Mouse (Mus musculus) ovary, postnatal 10 days (tissue): ENCODE results near the gene Lpin1.
A peak's percentile ranks its signal among the peaks of the same experiment; 100 is the strongest.

Source experiments
- DNase-seq: peaks from one replicate; pipeline ENCODE4 v3.0.0; 2022; ENCODE audit warnings: low spot score

Lpin1 gene

GRCm38 (mm10) chr12:16571278-16571677 lies 39.5 kb downstream of the Lpin1 start:
- no peak for DNase-seq

GRCm38 (mm10) chr12:16570371-16571060 lies 40.2 kb downstream of the Lpin1 start:
- no peak for DNase-seq

DNA sequence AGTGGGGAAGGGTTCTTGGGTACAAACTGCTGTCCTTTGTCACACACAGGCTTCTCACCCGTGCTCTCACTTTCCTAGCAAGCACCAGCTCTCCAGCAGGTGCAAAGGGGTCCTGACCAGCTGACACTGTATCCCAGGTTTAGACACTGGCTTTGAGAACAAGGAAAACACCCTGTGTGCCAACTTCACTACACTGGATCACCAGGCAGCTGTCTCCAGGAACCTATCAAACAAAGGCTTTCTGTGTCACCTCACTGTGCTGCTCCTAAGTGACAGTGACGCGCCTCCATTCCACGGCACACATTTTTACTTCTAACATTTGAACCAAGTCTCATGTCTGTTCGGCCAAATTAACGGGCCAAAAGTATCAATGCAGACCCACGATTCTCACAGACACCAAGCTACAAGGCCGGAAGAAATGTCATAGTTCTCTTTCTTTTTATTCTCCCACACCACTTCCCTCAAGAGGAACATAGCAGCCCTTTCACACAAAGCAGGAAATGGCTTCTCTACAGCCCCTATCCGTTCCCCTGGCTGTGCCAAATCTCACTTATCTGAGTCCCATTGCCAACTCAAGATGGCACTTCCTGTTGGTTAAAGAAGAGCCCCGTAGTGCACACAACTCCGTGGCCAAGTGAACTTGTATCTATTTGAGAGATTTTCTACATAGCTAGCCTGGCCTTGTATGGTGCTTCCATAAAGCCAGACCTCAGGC lies 41.7 kb downstream of the Lpin1 start:
- DNase-seq, result no peak

GRCm38 (mm10) chr12:16568496-16568895 lies 42.3 kb downstream of the Lpin1 start:
- no peak for DNase-seq

- DNase-seq, result no peak
Measured at GRCm38 (mm10) chr12:16568090-16568489, 42.7 kb downstream of the Lpin1 start.

DNA sequence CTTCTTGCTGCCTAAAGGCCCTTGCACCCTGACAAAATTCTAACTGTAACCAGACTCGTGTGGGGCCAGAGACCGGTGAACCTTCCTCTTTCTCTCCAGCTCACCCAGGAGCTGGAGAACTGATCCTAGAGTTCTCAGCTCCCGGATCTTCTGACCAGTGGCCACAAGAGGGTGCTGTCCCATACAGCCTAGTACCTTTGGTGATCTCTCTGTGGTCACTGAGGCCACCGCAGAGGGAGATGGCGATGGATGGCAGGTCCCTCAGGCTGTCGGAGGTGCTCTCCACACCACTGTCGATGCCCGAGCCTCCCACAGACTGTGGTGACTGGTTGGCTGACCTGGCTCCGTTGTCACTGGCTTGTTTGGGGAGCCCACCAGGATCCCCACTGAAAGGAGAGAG lies 47.3 kb downstream of the Lpin1 start:
- DNase-seq, result no peak

DNA sequence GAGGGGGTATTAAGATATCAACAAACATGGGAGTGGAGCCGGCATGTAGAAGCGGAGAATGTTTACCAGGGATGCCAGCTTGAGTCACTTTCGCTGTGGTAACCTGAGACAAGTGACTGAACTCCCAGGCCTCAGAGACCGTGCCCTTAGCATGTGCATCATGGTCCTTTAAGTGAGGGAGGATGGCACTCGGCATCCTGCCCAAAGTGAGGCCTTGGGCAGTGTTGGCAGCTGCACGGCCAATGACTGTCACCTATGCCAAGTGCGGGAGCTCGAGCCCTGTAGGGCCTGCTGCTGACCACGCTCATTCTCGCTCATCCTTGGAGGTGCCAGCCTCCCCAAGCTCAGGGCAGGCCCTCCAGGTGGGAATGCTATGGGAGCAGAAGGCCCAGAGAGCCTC lies 48.1 kb downstream of the Lpin1 start:
- DNase-seq, result no peak

GRCm38 (mm10) chr12:16562181-16562580 lies 48.6 kb downstream of the Lpin1 start:
- no peak for DNase-seq

DNA sequence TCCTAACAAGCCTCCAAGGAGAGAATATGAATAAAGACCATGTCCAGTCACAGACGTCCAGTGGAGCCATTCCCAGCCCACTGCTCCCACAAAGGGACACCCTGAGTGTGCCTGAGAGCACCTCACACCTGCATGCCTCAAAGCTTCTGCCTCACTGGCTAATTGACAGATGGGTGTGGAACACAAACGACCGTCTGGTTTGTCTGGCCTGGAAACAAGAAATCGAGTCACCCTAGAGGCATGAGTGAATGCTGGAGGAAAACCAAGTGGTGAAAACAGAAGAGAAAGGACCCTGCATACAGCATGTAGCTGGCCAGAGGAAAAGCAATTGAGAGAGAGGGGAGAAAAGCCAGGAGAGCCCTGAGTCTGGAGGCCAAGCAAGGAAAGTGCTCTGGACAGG lies 53.5 kb downstream of the Lpin1 start:
- no peak for DNase-seq

DNA sequence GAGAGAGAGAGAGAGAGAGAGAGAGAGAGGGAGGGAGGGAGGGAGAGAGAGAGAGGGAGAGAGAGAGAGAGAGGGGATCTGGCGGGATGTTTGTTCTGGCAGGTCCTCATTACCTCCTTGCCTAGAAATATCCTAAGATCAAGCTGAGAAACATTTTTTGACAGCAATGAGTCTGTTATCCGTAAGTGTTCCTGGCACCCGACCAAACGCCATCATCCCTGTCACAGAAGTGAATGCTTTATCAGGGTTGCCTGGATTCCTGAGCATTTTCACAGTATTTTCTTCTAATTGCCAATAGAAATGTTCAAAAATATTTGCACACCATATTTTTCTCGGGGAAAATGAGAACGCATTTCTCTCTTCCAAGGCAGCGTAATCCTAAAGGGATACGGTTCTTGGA lies 56.6 kb downstream of the Lpin1 start:
- DNase-seq, result no peak

DNA sequence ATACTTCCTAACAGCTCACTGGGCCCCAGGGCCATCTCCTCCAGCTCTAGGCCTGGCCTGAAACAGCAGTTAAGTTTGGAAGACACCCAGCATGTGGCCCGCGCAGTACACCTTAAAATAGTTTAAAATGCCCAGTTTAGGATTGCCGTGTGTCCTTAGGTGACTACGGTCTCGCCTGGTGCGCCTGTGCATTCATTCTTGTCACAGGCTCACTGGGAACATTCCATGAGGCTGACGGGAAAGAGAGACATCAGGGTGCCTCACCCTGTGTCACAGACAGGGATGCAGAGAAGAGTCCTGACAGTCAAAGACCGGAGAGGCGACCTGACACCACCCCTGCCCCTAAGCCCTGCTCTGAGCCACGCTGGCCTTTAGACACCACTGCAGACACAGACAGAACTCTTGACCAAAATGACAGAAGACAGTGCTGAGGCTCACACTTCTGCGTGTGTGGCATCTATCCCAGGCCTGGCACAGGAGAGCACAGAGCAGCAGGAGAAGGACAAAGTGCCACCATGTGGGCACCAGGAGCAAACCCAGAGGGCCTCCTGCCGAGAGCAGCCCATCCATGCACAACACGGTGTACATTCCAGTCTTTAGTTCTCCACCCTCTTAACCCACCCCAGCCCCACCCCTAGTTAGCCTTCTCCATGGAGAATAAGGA lies 58.5 kb downstream of the Lpin1 start:
- no peak for DNase-seq

- DNase-seq, result no peak
Measured at GRCm38 (mm10) chr12:16550983-16551454, 59.7 kb downstream of the Lpin1 start.

DNA sequence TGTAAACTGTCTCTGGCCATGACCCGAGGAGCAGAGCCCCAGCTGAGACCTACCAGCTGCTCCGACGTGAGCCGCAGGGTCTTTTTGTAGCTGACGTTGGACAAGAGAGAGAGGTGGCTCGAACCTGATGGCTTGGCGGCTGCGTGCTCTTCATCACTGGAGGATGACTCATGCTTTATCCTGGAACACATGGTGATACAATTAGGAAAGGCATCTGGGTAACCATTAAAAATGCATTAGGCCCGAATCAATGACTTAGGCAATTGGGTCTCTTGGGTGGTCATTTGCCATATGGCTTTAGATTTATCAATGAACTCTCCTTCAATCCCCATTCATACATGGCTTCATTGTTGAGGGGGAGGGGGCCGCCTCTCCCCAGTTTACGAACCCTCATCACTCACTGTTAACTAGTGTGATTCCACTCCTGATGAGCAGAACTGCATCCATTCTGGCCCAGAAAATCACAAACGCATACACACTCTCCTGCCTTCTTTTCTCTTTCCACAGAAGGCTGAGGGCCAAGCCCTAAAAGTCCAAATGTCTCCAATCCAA lies 61.9 kb downstream of the Lpin1 start:
- no peak for DNase-seq

DNA sequence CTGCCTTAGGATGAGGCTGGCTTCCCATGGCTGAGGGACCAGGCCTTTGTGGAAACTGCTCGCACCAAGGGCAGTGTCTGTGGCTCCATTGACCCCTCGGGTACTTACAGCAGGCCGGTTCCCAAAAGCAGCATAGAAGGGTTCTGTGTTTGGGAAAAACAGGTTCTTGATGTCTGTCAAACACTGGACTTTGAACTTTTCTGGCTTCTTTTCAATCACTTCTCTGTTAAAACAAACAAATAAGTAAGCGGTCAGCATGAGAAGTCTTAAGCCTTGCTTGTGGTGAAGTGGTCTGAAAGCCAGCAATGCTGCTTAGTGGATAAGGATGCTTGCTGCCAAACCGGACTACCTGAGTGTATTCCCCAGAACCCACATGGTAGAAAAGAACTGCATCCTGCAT lies 69.2 kb downstream of the Lpin1 start:
- DNase-seq, result no peak

DNA sequence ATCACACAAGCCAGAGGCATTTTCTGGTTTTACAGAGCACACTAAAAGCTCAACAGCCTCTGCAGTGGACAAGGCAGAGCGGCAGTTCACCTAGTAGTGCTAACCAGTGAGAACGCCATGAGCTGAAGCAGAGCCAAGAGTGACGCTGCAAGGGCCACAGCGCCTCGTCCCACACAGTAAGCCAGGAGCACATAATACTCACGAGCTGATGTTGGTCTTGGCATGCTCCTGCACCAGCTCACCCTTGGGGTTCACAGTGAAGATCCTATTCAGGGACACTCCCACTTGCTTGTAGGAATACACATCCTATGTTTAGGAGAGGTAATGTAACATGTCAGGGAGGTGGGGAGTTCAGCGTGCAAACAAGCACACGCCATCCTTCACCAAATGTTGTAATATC lies 70.1 kb downstream of the Lpin1 start:
- DNase-seq, result no peak

DNA sequence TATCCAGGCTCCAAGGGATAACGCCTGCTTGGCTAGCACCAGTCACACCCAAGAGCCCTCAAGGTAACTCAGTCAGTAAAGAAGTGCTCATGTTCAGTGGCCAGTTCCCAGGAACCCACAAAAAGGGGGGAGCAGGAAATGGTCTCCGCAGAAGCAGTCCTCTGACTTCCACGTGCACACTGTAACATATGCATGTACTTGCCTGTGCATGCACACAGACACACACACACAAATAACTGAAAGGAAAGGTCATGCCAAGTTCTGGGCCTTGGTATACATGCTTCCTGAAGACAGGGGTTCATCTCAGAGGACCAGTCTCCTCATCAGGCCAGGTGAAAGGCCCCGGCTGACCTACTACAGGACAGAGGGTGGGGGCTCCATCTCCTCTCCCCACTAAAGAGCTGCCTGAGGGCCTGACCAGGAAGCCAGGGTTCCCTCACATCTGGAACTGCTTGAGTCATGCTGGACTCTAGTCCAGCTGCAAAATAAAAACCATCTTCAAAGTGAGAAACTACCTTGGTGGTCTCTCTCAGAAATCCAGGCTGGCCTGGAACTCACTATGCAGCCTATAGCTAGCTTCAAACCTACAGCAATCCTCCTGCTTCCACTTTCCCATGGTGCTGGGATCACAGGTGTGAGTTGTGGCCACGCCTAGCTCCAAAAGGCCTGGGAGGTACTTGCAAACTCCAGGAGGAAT lies 70.7 kb downstream of the Lpin1 start:
- DNase-seq, result no peak

DNA sequence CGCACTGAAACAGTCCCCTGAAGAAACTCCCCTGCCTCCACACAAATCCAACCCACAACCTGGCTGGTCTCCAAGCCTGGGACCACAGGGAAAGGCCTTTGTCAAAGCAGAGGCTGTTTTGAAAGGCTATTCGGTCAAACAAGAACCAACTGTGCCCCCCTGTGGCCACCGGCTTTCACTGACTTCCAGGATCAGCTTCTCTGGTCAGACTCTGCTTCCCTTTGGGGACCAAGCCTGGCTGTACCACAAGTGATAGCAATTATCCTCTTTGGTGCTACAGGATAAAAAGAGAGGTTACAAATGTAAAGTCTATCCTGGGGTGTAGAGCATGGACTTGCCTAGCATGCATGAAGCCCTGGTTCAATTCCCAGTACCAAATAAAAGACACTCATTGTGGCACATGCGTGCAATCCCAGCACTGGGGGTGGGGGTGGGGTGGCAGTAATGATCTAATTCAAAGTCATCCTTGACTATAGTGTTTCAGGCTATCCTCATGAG lies 77.4 kb downstream of the Lpin1 start:
- peak; percentile 52 for DNase-seq

DNA sequence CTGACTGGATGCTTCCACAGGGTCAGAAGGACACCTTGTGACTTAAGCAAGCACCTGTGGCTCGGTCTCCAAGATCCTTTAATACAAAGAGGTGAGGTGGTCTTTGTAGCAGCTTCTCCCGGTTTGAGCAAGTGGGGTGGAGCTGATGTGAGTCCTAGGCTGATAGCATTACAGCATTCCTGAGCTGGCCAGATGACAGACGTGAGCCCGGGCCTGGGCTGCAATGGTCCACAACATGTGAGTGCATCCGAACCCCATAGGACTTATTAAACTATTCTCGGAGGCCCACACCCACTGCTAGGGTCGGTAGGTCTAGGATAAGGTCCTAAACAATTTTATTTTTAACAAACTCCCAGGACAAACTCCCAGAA lies 77.9 kb downstream of the Lpin1 start:
- no peak for DNase-seq

- DNase-seq, result no peak
Measured at GRCm38 (mm10) chr12:16531956-16532859, 78.6 kb downstream of the Lpin1 start.

DNA sequence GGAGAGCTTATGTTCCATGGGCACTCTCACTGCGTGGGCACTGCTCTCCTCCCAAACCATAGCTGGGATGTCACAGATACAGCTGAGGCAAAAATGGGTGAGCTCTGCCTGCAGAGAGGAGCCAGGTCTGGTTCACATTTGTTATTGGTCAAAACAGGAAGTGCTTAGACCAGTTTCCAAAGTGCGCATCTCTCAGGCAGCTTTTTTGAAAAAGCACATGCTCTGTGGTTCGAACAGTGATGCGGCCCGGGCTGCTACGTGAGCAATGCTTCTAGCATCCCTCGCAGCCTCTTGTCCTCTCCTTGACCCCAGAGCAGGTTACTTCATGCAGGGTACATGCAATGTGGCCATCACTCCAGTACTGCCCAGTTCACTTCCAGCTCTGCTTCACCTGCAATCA lies 82.1 kb downstream of the Lpin1 start:
- no peak for DNase-seq

- DNase-seq, result no peak
Measured at GRCm38 (mm10) chr12:16527941-16528340, 82.8 kb downstream of the Lpin1 start.
